Mouse (Mus musculus) liver, postnatal 0 days (tissue): Measurements from ENCODE around the gene Caskin2.

ENCODE experiments used
- CTCF ChIP-seq: sonication (generic); IDR thresholded peaks from 2 replicates; pipeline ENCODE4 v1.5.1; 2016; ENCODE audit warnings: antibody characterized with exemption, low read depth
- EP300 ChIP-seq: IDR thresholded peaks from 2 replicates; pipeline ENCODE4 v1.6.1; 2016; ENCODE audit warnings: antibody characterized with exemption, low read depth, mild to moderate bottlenecking

DNA sequence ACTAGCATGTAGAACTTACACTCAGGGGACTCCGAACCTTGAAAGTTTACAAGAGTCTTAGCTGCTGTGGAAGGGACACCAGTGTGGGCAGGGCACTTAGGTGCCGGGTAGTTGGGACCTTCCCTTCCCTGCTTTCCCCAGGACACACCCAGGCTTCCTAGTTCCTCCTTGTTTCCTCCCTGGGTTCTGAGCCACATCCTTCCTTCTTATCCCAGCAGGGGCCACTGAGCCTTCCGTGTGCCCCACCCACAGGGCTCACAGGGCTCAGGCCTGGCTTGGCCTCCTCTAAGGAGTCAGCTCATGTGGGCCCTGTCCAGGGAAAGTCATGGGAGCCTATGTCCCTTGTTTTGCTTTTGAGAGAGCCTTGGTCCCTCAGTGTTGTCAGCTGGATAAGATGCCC, 26.3 kb upstream of the Caskin2 start:
- TF ChIP-seq CTCF (no peak), EP300 (no peak)
